Mouse (Mus musculus): ENCODE data around the gene Casc1.

GRCm38 (mm10) chr6:145205142-145205541, 5.7 kb downstream of the Casc1 start:
- TF ChIP-seq POLR2A (IDR thresholded peaks at IDR 0.05; ENCODE audit: low read depth, low read length) (no peak), CTCF (IDR thresholded peaks at IDR 0.05; ENCODE audit: borderline replicate concordance, insufficient read depth, low read length) (no peak)

All from embryonic fibroblast, embryonic 13.5 days (primary cell).